Mouse (Mus musculus): ENCODE results near the gene Vpreb3.
"Not testable (repeated sequence)": the region's sequence is repeated elsewhere in the genome, so short reads cannot be mapped to it uniquely, and the experiment has no call there.

Gene Vpreb3

DNA sequence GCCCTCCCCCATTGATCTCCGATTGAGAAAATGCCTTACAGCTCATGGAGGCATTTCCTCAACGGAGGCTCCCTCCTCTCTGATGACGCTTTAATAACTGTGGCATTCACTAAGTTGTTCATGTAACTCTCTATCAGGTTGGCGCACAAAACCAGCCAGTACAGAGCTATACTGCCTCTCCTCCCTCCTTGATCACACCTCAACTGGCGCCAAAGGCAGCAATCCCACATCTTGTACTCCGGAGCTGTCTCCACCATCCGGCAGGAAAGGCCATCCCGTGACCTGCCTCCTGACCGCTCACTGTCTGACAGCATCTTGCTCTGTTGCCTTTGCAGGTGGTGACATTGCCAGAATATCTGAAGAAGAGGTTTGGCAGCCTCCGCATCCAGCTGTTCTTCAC lies 31.0 kb downstream of the Vpreb3 start:
- DNase-seq (ENCODE audit: low read depth, low spot score): no peak

DNA sequence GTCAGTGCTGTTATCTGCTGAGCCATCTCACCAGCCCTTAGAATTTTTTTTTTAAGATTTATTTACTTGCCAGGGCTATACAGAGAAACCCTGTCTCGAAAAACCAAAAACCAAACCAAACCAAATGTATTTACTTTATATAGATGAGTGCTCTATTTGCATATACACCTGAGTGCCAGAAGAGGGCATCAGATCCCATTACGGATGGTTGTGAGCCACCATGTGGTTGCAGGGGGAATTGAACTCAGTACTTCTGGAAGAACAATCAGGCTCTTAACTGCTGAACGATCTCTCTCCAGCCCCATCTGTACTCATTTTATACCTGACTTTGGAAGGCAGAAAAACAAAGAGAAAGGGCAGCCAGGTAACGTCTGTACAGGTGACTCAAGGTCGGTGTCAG lies 32.4 kb downstream of the Vpreb3 start:
- peak; percentile 87 for DNase-seq (ENCODE audit: low read depth, low spot score)

DNA sequence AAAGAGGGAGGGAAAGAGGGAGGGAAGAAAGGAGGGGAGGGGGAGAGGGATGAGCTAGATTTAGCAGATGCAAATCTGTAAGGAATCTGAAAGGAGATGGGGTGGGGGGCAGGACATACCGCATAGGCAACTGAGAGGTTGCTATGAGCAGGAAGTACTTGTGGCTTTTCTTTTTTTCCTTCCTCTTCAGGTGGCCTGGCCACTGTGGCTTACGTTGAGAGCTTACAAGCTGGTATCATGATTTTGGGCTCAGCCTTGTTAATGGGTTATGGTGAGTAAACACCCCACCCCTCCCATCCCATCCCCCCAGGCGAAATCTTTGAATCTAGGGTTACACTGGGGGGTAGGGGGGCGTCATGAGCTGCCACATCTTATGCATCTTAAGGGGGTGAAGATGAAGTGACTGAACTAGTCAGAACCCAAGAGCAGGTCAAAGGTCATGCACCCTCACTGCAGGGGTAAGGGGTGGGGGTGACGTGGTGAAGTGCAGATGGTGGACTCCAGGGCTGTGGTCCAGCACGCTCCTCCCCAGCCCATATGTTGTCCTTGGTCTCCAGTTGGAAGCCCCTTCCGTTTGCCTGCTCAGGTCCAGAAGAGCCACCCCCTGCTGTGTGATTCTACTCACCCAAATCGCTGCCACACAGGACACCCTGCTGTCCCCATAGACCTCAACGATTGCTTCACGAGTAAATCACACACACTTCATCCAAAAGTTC lies 35.4 kb downstream of the Vpreb3 start:
- DNase-seq (ENCODE audit: low read depth, low spot score): no peak

DNA sequence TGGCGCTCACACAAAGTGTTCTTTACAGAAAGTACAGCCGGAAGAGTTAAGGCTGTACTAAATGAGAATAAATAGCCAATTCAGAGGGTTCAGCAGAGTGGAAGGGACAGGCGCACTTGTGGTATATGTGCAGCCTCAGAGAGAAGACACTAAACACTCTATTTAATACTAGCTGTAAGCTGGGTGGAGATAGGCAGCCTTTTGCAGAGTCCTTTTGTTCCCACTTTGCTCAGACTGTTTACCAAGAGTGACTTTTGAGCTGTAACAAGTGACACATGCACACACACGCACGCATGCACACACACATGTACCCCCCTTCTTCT lies 35.9 kb downstream of the Vpreb3 start:
- DNase-seq (ENCODE audit: low read depth, low spot score): no peak

DNA sequence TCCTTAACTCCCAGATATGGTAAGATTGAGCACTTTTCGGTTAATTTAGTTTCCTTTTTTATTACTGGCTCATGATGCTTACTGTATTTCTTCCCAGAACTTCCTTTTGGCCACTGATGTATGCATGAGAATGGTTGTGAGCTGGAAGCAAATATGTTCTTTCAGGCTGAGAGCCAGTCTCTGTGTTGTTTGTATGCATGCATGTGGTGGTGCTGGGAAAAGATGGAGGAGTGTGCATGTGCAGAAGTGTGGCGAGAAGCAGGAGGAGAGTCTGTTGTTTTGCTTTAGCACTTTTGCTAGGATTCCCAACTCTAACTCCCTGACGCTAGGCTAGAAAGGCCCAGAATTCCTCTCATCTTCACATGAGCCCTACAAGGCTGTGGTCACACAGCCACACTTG lies 36.6 kb downstream of the Vpreb3 start:
- no peak for DNase-seq (ENCODE audit: low read depth, low spot score)

DNA sequence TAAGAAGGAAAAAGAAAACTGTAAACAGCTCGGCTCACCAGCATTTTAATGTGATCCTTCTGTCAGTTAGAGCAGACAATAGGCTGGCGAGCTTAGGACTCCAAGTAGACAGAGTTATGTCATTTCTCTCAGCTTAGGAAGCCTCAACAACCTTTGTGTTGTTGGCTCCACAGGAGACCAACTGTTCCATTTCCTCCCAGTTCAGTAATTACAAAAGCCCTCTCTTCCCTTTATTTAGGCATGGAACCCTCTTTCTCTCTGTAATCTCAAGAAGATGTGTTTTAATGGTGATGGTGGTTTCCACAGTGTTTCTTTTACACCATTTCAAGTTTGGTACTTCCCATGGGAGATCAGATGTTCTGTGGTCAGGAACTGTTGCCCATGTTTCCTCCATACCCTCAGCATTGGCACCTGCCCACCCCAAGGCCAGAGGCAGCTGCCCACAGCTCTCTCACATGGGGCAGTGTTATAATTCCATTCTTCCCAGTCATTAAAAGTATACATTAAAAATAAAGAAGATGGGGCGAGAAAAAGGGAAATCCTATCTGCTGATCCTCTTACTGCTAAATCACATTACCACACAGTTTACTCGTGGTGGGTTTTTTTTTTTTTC lies 47.7 kb downstream of the Vpreb3 start:
- DNase-seq (ENCODE audit: low read depth, low spot score): peak; percentile 88

DNA sequence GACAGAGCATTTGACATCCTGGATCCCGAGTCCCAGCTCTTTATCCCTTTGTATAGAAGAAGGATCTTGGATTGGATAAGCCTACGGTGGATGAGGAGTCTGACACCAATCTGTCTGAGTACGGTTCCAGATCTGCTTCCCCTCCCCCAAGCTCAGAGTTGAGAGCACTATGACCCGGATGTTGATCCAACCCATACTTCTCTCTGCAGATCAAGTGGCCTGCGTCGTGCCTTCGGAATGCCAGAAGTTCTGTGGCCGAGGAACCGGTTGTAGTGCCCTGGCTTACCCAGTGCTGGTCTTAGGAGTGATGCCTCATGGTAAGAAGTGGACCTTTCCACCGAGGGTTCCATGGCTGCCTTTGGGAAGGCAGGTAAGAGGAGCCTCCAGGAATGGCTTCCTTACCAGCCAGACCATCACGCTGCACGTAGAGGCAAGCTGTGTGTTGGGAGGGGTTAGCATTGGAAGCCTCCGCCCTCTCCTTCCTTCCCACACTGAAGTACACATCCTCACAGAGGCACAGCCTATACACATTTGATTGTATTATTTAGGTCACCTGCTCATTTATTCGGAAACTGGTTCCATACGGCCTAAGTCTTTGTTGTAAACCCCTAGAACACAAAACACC lies 50.9 kb downstream of the Vpreb3 start:
- DNase-seq (ENCODE audit: low read depth, low spot score): peak; percentile 84

DNA sequence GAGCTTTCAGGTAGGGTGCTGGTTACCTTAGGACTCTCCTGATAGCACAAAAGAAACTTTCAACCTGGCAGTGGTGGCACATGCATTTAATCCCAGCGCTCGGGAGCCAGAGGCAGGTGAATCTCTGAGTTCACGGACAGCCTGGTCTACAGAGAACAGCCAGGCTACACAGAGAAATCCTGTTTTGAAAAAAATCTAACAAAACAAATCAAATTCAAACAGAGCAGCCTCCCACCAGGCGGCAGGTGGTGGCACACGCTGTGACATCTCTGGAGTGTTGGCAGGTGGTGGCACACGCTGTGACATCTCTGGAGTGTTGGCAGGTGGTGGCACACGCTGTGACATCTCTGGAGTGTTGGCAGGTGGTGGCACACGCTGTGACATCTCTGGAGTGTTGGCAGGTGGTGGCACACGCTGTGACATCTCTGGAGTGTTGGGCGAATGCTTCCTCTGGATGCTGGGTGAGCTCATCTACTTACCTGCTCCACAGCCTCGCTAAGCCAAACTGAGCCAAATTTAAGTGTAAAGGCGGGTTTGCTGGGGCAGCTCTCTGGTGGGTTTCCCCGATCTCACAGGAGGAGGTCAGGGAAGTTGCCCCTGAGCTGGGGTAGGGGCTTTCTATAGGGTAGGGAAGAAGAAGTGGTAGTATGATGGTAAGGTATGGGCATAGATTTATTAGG lies 51.8 kb downstream of the Vpreb3 start:
- not testable (repeated sequence) for DNase-seq (ENCODE audit: low read depth, low spot score)

DNA sequence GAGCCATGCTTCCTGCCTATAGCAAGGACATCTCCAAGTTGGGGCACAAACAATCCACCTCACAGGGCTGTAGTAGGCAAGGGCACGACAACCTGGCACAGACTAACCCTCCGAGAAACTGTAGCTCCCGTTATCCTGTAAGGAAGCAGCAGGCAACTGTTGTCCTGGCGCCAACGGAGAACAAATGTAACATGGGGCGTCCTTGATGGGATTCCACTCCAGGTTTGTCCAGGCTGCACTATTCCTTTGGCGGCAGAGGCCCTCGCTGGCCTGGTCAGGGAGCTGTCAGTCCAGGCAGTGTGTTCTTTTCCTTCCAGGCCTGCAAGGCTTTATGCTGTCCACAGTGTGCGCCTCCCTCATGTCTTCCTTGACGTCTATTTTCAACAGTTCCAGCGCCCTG lies 52.6 kb downstream of the Vpreb3 start:
- no peak for DNase-seq (ENCODE audit: low read depth, low spot score)

DNA sequence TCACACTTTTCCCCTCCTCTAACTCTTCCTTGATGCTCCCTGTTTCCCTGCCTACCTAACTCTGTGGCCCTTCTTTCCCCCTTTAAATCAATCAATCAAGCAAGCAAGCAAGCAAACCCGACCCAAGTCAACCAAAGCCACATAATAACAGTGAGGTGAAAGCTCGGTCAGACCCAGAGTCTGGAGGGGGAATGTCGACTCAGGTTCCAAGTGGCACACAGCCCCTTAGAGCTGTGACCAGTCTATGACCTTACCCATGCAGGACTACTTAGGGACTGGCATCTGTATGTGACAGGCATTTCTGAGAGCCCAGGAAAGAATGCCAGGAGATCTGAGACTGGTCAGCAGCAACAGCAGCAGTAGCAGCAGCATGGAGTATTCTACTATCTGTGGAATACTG lies 53.5 kb downstream of the Vpreb3 start:
- no peak for DNase-seq (ENCODE audit: low read depth, low spot score)

Data from R1 (cell line).